Mouse (Mus musculus) embryonic facial prominence, embryonic 10.5 days (tissue): ENCODE results near the gene Zfp865. TPM values are rescaled to one million over a fixed set of nuclear protein-coding genes. Genes with fewer than 3 reads are reported as not detected.

Experiments
- DNase-seq: peaks from one replicate; pipeline ENCODE4 v3.0.0-alpha.2; 2017; ENCODE audit warnings: low spot score
- H3K27ac ChIP-seq: fragments of 300-500 bp; sonication (generic); replicated peaks from 2 replicates; pipeline ENCODE4 v1.5.1; 2016; ENCODE audit warnings: mild to moderate bottlenecking
- H3K27me3 ChIP-seq: fragments of 300-500 bp; sonication (generic); replicated peaks from 2 replicates; pipeline ENCODE4 v1.6.1; 2016; ENCODE audit warnings: low read depth, mild to moderate bottlenecking; ENCODE audit not compliant: poor library complexity, severe bottlenecking
- H3K36me3 ChIP-seq: fragments of 300-500 bp; sonication (generic); replicated peaks from 2 replicates; pipeline ENCODE4 v1.6.1; 2016; ENCODE audit warnings: mild to moderate bottlenecking, moderate library complexity
- H3K4me1 ChIP-seq: fragments of 300-500 bp; sonication (generic); 2 replicates; pipeline ENCODE4 v1.6.1; 2016
- H3K4me3 ChIP-seq: fragments of 300-500 bp; sonication (generic); 2 replicates; pipeline ENCODE4 v1.5.1; 2016; ENCODE audit warnings: mild to moderate bottlenecking, moderate library complexity
- H3K9me3 ChIP-seq: fragments of 300-500 bp; sonication (generic); 2 replicates; pipeline ENCODE4 v1.6.1; 2016; ENCODE audit warnings: mild to moderate bottlenecking
- WGBS: fragments of 180-500 bp; shearing (Covaris S2); methylation state at CpG from one replicate; pipeline ENCODE4 v1.1.7; 2016; 5-methylcytosine and 5-hydroxymethylcytosine counted together
- polyA plus RNA-seq: library from polyadenylated mRNA; unstranded; fragments of >200 nt; fragmentation: Nextera tagmentation; extraction: Ambion mirVana; gene quantifications from 2 replicates; pipeline ENCODE4 v1.2.1, GENCODE M21; 2016

The Zfp865 gene
- polyA plus RNA-seq, 1 experiment from 2014 or later = 6.1 TPM

DNA sequence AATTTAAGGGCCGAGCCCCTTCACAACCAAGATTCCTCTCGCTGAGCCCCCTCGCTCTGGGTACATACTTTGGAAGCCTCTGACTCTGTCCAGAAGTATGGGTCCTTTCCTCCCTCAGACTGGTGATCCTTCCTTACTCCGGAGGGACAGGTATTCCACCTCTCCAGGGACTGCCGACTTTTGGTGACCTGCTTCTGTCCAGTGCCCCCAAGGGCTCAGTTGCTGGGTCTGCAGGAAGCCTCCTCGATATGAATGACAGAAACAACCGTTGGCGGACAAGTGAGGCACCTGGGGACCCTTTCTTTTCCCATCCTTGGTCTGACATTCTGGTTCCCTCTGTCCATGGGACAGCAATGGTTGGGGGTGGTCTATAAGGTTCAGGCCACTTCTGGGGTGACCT is 37.2 kb downstream of the Zfp865 start:
- Histone ChIP-seq H3K36me3 (no peaks in the 10 kb centered on the region), H3K27me3 (peaks cover 68% of the 10 kb centered on the region), H3K9me3 (0 out of 2 replicates have a peak, but pooled peaks cover 3% of the 10 kb centered on the region), H3K4me3 (peak overlapping the region; percentile 63), H3K4me1 (peaks cover 48% of the 10 kb centered on the region), H3K27ac (no peak overlapping the region)
- DNase-seq = no peak
- WGBS = 40% methylated on average over 8 of the region's 8 CpGs

DNA sequence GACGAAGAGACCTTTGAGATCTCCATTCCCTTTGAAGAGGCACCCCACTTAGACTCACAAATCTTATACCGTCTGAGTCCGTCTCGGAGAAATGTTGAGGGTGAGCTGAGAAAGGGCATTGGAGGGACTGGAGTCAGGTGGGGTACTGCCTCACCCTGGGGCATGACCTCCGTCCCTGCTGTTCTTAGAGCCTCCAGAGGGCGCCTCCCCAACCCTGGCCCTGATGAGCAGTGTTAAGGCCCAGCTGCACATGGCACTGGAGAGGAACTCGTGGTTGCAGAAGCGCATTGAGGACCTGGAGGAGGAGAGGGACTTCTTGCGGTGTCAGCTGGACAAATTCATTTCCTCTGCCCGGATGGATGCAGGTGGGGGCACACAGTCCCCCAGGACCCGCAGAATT is 37.6 kb downstream of the Zfp865 start:
- no peak overlapping the region for H3K27ac ChIP-seq
- H3K36me3 ChIP-seq = no peaks in the 10 kb centered on the region
- H3K4me1 ChIP-seq = peaks cover 44% of the 10 kb centered on the region
- peaks cover 64% of the 10 kb centered on the region for H3K27me3 ChIP-seq
- 33% methylated on average over 11 of the region's 11 CpGs for WGBS
- peak; percentile 26 for DNase-seq
- H3K4me3 ChIP-seq = peak overlapping the region; percentile 63
- 0 out of 2 replicates have a peak, but pooled peaks cover 3% of the 10 kb centered on the region for H3K9me3 ChIP-seq

DNA sequence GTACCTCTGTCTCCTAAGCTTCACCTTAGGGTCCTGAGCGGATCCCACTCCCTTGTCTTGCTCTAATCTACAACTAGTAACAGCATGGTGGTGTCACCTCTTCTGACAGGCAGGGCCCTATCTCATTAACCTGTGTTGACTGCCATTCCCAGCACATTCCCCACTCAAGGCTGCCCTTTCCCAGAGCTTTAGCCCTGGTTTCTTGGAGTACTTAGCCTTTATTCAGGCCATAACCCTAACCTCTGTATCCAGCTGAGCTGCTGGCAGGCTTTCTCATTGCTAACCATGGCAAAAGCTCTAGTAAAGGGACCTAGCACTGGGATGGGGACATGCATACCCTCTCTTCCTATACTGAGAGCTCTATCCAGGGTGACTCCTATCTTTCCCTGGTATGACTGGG is 38.5 kb downstream of the Zfp865 start:
- peaks cover 40% of the 10 kb centered on the region for H3K4me1 ChIP-seq
- WGBS = 86% methylated on average over 1 of the region's 1 CpGs
- H3K36me3 ChIP-seq = no peaks in the 10 kb centered on the region
- no peak overlapping the region for H3K27ac ChIP-seq
- 0 out of 2 replicates have a peak, but pooled peaks cover 3% of the 10 kb centered on the region for H3K9me3 ChIP-seq
- H3K27me3 ChIP-seq = peaks cover 56% of the 10 kb centered on the region
- H3K4me3 ChIP-seq = peak overlapping the region; percentile 11; the same call in 1 of the 2 replicates
- no peak for DNase-seq

DNA sequence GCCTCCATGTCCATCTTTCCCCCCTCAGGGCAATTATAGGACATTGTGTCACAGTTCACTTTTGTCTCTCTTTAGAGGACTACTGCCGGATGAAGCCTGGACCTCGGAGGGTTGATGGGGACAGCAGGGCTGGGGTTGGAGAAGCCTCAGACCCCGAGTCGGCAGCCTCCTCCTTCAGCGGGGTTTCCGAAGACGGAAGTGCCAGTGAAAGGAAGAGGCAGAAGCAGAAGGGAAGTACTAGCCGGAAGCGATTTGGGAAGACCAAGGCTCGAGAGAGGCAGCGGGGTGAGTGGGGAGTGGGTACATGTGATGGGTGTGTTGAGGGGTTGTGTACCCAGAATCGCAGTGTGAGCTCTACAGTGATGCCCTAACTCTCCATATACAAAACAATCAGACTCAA is 39.2 kb downstream of the Zfp865 start:
- Histone ChIP-seq H3K4me3 (0 out of 2 replicates have a peak overlapping the region, but pooled peaks have one; percentile 67), H3K36me3 (peaks cover 4% of the 10 kb centered on the region), H3K4me1 (peaks cover 40% of the 10 kb centered on the region), H3K27me3 (peaks cover 48% of the 10 kb centered on the region), H3K27ac (no peak overlapping the region), H3K9me3 (0 out of 2 replicates have a peak, but pooled peaks cover 3% of the 10 kb centered on the region)
- WGBS = 90% methylated on average over 12 of the region's 12 CpGs
- DNase-seq = no peak

DNA sequence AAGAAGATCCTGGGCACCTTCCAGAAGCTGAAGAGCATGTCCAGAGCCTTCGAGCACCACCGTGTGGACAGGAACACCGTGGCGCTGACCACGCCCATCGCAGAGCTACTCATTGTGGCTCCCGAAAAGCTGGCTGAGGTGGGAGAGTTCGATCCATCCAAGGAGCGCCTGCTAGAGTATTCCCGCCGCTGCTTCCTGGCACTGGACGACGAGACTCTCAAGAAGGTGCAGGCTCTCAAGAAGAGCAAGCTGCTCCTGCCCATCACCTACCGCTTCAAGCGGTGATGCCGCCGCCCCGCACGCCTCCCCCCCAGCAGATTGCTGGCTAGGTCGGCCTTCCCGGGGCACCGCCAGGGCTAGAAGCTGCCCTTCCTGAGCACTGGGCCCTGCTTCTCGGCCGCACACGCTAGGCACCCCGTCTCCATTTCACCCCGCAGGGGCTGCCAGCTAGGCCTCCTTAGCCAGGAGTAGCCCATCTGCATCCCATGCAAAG is 40.1 kb downstream of the Zfp865 start:
- Histone ChIP-seq H3K4me1 (peaks cover 40% of the 10 kb centered on the region), H3K27me3 (peaks cover 39% of the 10 kb centered on the region), H3K36me3 (peaks cover 10% of the 10 kb centered on the region), H3K9me3 (0 out of 2 replicates have a peak, but pooled peaks cover 3% of the 10 kb centered on the region), H3K4me3 (peak overlapping the region; percentile 67), H3K27ac (peak overlapping the region; percentile 96)
- WGBS = 3% methylated on average over 27 of the region's 27 CpGs
- peak; percentile 85 for DNase-seq

DNA sequence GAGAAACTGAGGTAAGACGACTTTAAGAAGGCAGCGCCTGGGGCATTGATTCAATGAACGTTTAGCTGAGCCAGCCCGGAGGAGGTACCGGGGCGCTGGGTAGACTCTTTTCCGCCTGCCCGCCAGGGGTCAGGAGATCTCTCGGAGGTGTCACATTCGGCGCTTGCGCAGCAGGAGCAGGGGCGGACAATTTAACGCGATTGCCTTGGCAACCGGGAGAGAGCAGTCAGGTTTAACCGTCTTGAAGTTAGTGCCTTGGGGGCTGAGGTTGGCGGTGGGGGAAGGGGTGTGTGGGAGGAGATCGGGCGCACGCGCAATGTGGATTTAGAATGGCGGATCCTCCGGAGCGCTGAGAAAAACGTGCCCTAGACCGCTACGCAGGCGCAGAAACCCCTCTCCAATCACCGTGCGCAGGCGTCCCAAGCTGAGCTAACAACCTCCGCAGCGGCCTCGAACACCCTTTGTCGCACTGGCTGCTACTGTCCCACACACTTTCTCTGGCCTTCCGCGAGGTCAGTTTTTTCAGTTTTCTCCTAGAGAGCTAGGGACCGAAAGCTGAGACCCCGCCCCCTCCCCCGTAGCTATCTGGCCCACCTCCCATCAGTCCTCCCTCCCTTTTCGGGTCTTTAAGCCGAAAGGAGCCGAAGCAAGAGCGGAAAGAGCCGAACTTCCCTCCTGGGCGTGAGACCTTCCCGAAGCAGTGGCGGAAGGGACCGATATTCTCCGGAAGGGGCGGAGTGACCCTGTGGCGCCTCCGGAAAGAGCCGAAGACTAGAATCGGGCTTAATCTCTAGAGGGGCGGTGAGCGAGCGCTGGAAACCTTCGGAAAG is 41.0 kb downstream of the Zfp865 start:
- Histone ChIP-seq H3K4me1 (peaks cover 45% of the 10 kb centered on the region), H3K9me3 (0 out of 2 replicates have a peak, but pooled peaks cover 3% of the 10 kb centered on the region), H3K27me3 (peaks cover 31% of the 10 kb centered on the region), H3K27ac (peak overlapping the region; percentile 96), H3K36me3 (peaks cover 19% of the 10 kb centered on the region), H3K4me3 (peak overlapping the region; percentile 67)
- under 1% methylated on average over 60 of the region's 60 CpGs for WGBS
- DNase-seq = peak; percentile 96

DNA sequence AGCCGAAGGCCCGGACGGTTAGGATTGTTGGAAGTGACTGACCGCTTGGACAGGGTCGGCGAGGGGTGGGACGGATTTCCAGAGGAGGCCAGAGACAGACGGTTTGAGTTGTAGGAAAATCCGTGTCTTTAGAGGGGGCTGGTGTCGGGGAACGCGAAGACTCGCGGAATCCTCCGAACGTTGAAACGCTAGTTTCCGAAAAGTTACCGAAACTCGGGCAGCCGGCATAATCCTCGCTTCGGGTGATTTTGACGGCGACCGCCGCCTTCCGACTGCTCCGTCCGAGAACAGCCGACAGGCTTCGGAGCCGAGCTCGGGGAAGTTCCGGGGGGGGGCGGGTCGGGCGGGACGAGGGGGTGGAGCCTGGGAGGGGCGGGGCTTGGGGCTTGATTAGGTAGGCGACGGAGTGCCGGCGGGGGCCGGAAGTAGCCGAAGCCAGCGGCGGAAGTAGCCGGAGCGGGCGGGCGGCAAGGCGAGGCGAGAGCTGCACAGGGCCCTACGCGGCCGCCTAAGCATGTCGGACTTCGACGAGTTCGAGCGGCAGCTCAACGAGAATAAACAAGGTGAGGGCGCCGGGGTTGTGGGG is 41.7 kb downstream of the Zfp865 start, which contains the start of gene U2af2:
Gene U2af2, plus strand, starts transcription at position 370 of the 586 bp plus-strand sequence.
- H3K36me3 ChIP-seq = peaks cover 26% of the 10 kb centered on the region
- peak; percentile 97 for DNase-seq
- H3K27me3 ChIP-seq = peaks cover 24% of the 10 kb centered on the region
- peak within 1 kb of the TSS; percentile 67 for H3K4me3 ChIP-seq
- peak within 1 kb of the TSS; percentile 96 for H3K27ac ChIP-seq
- 1% methylated on average over 65 of the region's 65 CpGs for WGBS
- H3K4me1 ChIP-seq = peaks cover 40% of the 10 kb centered on the region
- 0 out of 2 replicates have a peak, but pooled peaks cover 2% of the 10 kb centered on the region for H3K9me3 ChIP-seq

DNA sequence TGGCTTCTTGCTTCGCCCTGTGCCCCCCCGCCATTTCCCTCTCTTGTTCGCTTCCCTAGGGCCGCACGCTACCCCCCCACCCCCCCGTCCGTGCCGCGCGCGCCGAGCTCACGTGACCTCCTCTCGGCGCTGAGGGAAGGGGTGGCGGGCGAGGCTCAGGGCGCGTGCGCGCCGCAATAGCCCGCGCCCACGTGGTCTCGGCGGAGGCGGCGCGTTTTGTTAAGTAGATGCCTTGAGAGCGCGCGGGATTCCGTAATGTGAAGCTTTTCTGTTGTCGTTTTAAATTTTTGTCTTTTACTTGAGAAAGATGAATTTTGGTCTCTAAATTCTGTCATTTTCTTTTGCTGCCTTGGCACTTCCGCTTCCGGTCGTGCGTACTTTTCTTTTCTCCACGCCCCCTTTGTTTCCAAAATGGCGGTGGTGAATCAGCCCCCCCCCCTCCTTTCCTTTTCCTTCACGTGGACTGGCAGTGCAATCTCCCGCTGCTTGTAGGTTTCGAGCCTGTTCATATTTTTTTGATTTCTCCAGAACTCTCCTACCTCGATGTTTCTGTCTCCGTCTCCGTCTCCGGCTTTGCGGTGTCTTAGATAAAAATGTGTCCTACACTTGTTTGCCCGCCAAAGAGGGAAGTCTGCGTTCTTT is 42.3 kb downstream of the Zfp865 start:
- peaks cover 34% of the 10 kb centered on the region for H3K4me1 ChIP-seq

DNA sequence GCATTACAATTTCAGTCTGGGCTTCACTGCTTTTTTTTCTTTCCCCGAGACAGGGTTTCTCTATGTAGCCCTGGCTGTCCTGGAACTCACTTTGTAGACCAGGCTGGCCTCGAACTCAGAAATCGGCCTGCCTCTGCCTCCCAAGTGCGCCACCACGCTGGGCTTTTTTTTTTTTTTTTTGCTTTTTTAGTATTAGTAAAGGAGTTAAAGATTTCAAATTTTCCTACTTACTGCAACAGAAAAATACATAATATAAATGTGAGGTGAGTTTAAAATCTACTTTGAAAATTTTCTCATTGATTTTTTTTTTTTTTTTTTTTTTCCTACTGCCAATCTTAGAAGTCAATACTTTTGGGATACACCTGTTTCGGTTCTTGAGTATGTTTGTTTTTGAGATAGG is 44.7 kb downstream of the Zfp865 start:
- H3K4me1 ChIP-seq = peaks cover 27% of the 10 kb centered on the region
- H3K27me3 ChIP-seq = no peaks in the 10 kb centered on the region
- WGBS = 94% methylated on average over 6 of the region's 6 CpGs
- no peak for DNase-seq
- no peaks in the 10 kb centered on the region for H3K9me3 ChIP-seq
- no peak overlapping the region for H3K27ac ChIP-seq
- H3K4me3 ChIP-seq = peak overlapping the region; percentile 67
- peaks cover 57% of the 10 kb centered on the region for H3K36me3 ChIP-seq

More for the DNA sequence above, 42.3 kb downstream of the Zfp865 start:
- Histone ChIP-seq H3K4me3 (peak overlapping the region; percentile 67), H3K27ac (peak overlapping the region; percentile 96), H3K9me3 (no peaks in the 10 kb centered on the region), H3K36me3 (peaks cover 32% of the 10 kb centered on the region), H3K27me3 (peaks cover 17% of the 10 kb centered on the region)
- under 1% methylated on average over 51 of the region's 51 CpGs for whole genome bisulfite sequencing
- peak; percentile 86 for DNase-seq

DNA sequence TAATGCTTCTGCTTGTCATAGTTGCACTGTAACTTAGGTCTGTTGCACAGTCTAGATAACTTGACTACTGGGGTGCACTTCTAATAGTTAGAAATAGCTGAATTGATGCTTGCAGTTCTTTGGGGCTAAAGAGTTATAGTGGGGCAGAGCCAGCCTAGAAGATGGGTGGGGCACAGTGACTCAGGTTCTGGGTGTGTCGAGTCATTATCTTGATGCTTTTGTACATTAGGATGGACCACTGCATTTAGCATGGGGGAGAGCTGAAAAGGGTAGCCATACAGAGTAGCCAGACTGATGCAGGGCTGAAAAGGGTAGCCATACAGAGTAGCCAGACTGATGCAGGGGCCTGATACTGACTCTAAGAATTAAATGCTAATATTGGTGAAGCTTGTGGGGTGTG is 53.4 kb downstream of the Zfp865 start:
- no peak for DNase-seq
- Histone ChIP-seq H3K9me3 (no peaks in the 10 kb centered on the region), H3K4me3 (no peak overlapping the region), H3K27ac (no peak overlapping the region), H3K27me3 (no peaks in the 10 kb centered on the region), H3K4me1 (no peaks in the 10 kb centered on the region), H3K36me3 (peaks cover 99% of the 10 kb centered on the region)
- 88% methylated on average over 1 of the region's 1 CpGs for WGBS

DNA sequence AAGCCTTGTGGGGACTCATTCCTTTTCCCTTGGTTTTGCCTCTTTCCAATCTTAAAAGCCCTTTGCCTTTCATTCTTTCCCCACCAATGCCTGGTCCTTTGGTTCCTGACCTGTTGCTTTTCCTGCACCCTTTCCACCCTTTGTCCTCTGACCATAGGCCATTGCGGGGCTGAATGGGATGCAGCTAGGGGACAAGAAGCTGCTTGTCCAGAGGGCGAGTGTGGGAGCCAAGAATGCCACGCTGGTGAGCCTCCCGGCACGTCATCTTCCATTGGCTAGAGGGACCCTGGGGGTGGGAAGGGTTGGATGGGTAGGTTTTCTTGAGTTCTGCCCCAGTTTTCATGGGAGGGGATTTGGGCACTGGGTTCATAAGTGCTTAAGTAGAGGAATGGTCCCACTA is 54.8 kb downstream of the Zfp865 start:
- Histone ChIP-seq H3K27me3 (no peaks in the 10 kb centered on the region), H3K9me3 (no peaks in the 10 kb centered on the region), H3K4me1 (peaks cover 3% of the 10 kb centered on the region; the same call in 1 of the 2 replicates), H3K27ac (no peak overlapping the region), H3K4me3 (no peak overlapping the region), H3K36me3 (peaks cover 95% of the 10 kb centered on the region)
- no peak for DNase-seq
- WGBS = 87% methylated on average over 5 of the region's 5 CpGs

DNA sequence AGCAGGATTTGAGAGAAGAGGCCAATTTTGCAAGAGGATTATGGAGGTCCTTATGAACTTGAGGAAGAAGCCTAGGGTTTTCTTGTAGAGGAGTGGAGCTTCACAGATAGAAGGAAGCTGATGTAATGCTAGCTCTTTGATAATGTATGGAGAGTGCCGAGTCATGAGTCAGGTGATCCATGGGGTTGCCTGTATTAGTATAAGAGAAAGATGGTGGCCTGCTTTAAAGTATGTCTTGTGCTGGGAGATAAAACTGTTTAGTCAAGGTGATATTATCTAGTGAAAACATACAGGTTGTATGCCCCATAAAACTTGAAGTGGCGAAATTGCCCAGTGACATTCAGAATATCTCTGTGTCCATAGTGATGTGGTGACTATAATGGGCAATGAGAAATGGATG is 56.8 kb downstream of the Zfp865 start:
- no peak overlapping the region for H3K4me3 ChIP-seq
- no peaks in the 10 kb centered on the region for H3K9me3 ChIP-seq
- peaks cover 17% of the 10 kb centered on the region for H3K4me1 ChIP-seq
- H3K27me3 ChIP-seq = no peaks in the 10 kb centered on the region
- WGBS = 94% methylated on average over 2 of the region's 2 CpGs
- DNase-seq = no peak
- peaks cover 78% of the 10 kb centered on the region for H3K36me3 ChIP-seq
- H3K27ac ChIP-seq = no peak overlapping the region
